Mouse (Mus musculus) bone marrow macrophage, adult 2 months (primary cell): ENCODE results near the gene Cadps. TPM values are rescaled to one million over a fixed set of nuclear protein-coding genes. Genes with fewer than 3 reads are reported as not detected.

Source experiments
- H3K27ac ChIP-seq: 2 replicates; pipeline ENCODE4 v1.5.1; 2012; ENCODE audit warnings: low read depth, low read length; ENCODE audit not compliant: insufficient read depth
- H3K4me1 ChIP-seq: 2 replicates; pipeline ENCODE4 v1.6.1; 2012; ENCODE audit warnings: low read length; ENCODE audit not compliant: control insufficient read depth, insufficient read depth
- H3K4me3 ChIP-seq: 2 replicates; pipeline ENCODE4 v1.5.1; 2012; ENCODE audit warnings: mild to moderate bottlenecking, low read length, moderate library complexity; ENCODE audit not compliant: insufficient read depth
- CTCF ChIP-seq: IDR thresholded peaks from 2 replicates; pipeline ENCODE4 v1.5.1; 2012; ENCODE audit warnings: low read depth, mild to moderate bottlenecking, low read length, moderate library complexity
- POLR2A ChIP-seq: IDR thresholded peaks from 2 replicates; pipeline ENCODE4 v1.6.1; 2012; ENCODE audit warnings: mild to moderate bottlenecking, low read depth, low read length, borderline replicate concordance
- polyA plus RNA-seq: library from polyadenylated mRNA; stranded (reverse); fragments of >200 nt; gene quantifications from 2 replicates; pipeline ENCODE4 v1.2.4, GENCODE M21; 2012; ENCODE audit not compliant: missing spikeins, insufficient read depth, insufficient read length

Gene Cadps
- polyA plus RNA-seq, 1 experiment = not detected

DNA sequence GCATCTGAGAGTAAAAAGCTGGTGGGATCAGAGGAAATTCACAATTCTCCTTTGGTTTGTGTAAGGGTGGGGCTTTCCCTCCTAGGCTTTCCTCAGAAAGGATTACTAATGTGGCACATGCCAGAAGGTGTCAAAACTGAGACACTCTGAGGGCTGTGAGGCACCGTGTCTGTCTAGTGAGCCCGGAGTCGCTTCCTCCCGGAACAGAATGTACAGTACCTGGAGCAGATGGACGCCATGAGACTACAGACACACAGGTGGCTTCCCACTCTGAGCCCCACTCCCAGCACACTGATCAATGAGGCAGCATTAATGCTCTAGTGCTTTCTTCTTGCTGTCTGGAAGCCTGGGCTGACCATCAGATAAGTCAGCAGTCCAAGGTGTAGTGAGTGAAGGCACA lies 283.8 kb downstream of the Cadps start:
- Histone ChIP-seq H3K4me3 (no peak overlapping the region), H3K4me1 (peaks cover 19% of the 10 kb centered on the region), H3K27ac (no peak overlapping the region)
- TF ChIP-seq CTCF (no peak), POLR2A (no peak)

DNA sequence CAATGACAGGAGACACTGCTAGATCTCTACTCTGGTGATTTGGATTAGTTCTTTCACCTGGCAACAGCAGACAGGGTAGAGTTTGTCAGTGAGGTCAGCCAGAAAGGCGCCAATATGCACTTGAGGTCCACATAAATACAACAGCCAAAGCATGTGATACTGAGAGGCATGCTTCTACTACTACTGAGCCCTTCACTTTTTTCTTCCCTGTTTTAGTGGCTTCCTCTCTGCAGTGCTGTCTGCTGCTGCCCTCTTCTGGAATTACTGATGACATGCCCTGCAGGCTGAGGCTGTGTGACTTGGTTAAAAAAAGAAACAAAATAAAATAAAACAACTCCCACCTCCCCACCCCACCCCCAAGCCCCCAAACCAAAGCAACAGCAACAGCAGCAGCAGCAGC lies 291.8 kb downstream of the Cadps start:
- Histone ChIP-seq H3K4me3 (no peak overlapping the region), H3K27ac (no peak overlapping the region)
- TF ChIP-seq CTCF (peak; percentile 79), POLR2A (no peak)

DNA sequence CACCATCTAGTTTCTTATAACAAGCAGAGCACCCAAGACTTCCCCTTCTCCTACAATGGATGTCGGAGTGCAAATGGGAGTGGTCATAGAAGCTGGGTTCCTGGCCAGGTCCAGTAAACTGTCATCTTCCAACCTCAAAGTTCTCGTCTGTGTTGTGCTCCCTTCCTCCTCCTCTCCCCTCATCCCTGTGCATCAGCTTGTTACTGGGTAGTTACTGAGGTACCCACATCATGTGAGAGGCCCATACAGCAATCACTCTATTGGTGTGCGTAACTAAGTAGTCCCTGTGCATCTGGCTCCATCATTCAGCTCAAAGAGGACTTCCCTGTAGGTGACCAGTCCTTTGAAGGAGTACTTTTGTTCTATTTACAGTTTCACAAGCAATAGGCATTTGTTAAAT lies 292.3 kb downstream of the Cadps start:
- no peak overlapping the region for H3K4me3 ChIP-seq
- H3K4me1 ChIP-seq = peaks cover 15% of the 10 kb centered on the region
- TF ChIP-seq POLR2A = no peak
- no peak for TF ChIP-seq CTCF
- no peak overlapping the region for H3K27ac ChIP-seq

More for the DNA sequence above, 291.8 kb downstream of the Cadps start:
- H3K4me1 ChIP-seq = peaks cover 15% of the 10 kb centered on the region

DNA sequence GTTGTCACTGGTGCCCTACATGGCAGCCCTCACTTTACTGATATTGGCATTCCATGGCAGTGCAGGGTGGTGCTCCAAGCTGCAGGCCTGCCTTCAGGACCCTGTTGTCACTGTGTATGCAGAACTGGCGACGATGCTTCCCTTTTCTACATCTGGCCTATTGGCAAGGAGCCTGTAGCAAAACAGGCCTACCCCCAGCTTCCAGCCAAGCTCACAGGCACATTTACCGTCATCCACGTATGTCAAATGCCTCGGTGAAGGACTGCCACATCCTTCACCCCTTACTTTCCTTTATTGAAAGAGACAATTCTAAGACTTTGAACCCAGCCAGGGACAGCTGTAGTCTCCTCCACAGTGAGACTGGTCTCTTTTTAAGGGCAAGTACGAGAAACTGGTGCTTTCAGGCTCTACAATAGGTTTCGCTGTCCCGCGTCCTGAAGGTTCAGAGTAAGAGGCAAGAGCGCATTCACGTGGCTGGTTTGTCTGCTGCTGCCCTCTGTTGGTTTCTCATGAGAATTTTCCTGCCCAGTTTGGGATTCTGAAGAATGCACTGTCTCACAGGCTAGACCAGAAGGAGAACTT lies 292.8 kb downstream of the Cadps start:
- Histone ChIP-seq H3K4me1 (peaks cover 12% of the 10 kb centered on the region), H3K27ac (no peak overlapping the region), H3K4me3 (peak overlapping the region; percentile 9; the same call in 1 of the 2 replicates)
- TF ChIP-seq CTCF = peak; percentile 84
- no peak for TF ChIP-seq POLR2A

DNA sequence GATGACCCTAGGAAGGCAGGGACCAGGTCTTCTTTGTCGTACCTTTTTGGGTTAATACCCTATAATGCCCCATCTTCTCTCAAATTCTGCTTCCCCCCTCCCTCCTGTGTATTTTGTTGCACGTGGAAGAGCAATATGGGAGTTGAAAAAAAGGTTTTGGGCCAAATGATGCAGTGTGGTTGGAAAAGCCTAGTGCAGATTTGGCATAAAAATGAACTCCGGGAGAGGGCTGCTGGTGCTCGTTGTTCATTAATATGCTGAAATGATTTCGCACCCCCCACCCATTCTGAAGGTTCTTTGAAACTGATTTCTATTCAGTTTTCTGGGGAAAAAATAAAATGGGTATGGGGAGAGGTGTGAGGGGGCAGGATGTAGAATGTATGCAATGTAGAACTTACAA lies 295.6 kb downstream of the Cadps start:
- Histone ChIP-seq H3K4me1 (peaks cover 9% of the 10 kb centered on the region), H3K27ac (no peak overlapping the region), H3K4me3 (no peak overlapping the region)
- TF ChIP-seq POLR2A (no peak), CTCF (no peak)

DNA sequence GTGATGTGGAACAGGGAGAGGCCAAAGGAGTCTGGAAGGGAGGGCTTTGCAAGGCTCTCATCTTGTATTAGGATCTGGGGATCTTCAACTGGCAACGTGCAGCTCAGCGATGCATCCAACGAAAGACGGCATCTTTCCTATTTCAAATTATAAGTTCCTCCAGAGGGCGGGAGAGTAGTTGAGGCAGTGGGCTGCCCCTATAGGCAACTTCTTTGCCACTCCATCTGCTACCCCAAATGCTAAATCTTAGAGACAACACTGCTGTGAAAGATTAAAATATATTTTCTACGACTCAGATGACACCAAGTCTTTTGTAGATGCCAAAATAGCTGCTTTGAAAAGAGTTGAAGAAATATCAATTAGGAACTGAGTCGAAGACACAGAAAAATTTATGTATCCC lies 315.9 kb downstream of the Cadps start:
- Histone ChIP-seq H3K27ac (no peak overlapping the region), H3K4me3 (no peak overlapping the region), H3K4me1 (no peaks in the 10 kb centered on the region)
- TF ChIP-seq POLR2A (no peak), CTCF (no peak)

DNA sequence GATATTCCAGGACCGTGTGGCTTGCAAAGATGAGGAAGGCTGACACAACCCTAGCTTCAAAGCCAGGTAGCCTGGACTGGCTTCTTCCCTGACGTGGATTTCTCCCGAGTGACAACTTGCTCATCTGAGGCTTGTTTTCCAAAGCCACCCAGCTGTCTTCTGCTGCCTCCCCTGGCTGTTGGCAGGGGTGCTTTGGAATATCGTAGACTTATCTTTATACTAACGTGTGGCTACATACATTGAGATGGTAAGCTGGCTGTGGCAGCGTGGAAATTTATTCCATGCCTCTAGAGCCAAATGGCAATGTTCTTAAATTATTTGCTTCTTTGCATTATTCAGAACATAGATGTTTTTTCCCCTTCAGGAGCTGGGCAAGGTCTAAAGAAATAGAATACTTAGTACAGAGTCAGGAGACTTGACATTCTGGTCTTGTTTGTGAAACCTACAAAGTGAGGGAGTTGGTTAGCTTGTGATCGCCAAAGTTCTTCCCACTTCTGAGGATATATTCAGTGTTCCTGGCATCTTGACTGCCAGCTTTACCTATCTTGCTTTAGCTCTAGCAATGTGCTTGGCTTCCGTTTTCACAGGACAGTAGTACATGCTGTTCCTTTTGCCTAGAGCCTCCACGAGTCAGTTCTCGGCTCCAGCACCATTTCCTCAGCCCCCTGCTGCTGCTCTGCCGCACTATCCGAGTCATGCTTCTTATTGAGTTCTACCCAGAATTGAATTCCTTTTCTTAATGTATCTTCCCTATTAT lies 318.5 kb downstream of the Cadps start:
- H3K27ac ChIP-seq = no peak overlapping the region
- no peak overlapping the region for H3K4me3 ChIP-seq
- no peaks in the 10 kb centered on the region for H3K4me1 ChIP-seq
- TF ChIP-seq CTCF (no peak), POLR2A (no peak)

DNA sequence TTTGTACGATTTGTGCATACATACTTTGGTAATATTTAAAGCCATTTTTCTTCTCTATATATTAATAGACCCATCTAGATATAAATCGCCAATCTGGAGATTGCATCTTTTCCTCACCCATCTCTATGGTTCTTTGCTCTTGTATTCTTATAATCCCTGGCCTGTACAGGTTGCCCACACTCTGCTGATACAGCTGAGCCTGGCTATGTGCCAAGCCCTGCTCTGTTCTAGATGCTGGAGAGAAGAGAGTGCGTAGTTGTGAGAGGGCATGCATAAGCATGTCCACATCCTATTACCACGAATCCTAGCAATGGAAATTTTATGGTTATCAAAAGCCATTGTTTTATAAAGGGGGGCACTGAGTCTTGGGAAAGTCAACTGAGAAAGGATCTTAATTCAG lies 360.7 kb downstream of the Cadps start:
- no peak for TF ChIP-seq CTCF
- no peak for TF ChIP-seq POLR2A
- Histone ChIP-seq H3K4me1 (peaks cover 11% of the 10 kb centered on the region), H3K27ac (no peak overlapping the region), H3K4me3 (no peak overlapping the region)

DNA sequence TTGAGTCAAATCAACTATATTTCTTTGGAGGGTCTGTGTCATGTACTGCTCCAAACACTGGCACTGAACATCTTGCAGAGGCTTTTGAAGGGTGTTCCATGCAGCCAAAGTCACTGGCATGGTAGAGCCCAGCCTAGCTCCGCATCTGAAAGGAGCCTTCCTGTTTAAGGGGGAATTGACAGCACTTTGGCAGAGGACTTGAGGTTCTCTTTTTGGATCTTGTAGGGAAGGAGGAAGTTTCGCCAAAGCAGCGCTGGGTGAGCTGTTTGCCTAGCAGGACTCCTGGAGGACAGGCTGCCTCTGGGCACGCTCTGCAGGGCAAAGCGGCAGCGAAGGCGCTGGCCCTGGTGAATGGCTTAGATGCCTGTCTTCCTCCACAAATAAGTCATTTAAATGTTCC lies 363.2 kb downstream of the Cadps start:
- Histone ChIP-seq H3K4me1 (peaks cover 11% of the 10 kb centered on the region), H3K27ac (peak overlapping the region; percentile 43), H3K4me3 (no peak overlapping the region; the same call in 1 of the 2 replicates)
- TF ChIP-seq CTCF (no peak), POLR2A (no peak)

DNA sequence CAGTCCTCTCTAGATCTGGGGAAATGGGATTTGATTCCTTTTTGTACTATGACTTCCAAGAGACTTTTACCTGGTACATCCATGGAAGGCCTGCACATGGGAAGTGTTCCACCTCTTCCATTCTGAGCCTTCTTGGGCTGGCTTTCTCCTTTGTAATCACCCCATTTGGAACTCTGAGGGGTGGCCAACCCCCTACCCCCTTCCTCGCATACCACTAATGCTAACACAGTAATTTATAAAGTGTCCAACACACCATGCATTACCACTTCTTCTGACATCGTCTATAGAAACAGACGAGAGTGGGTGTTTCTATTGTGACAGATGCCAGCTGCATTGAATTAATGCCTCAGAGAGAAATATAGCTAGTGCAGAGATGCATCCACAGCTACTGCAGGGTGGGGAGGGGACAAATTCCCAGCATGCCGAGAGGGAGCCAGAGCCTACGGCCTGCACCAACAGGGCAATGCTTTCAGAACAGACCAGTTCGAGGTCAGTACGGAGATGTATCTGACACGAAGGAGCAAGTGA lies 367.8 kb downstream of the Cadps start:
- Histone ChIP-seq H3K4me1 (peaks cover 34% of the 10 kb centered on the region), H3K4me3 (no peak overlapping the region), H3K27ac (no peak overlapping the region)
- TF ChIP-seq POLR2A (no peak), CTCF (no peak)
